Mouse (Mus musculus) kidney, embryonic 14.5 days (tissue): ENCODE measurements around the gene Pdk4. TPM values are rescaled to one million over a fixed set of nuclear protein-coding genes. Genes with fewer than 3 reads are reported as not detected.
A peak's percentile ranks its signal among the peaks of the same experiment; 100 is the strongest.

Source experiments
- ATAC-seq: fragments of 200-750 bp; cut with Nextera tagmentation; 2 replicates; pipeline ENCODE4 v1.8.0; 2017; ENCODE audit warnings: moderate number of reproducible peaks, mild to moderate bottlenecking, moderate TSS enrichment, moderate library complexity; ENCODE audit not compliant: low FRiP score, low TSS enrichment
- H3K27ac ChIP-seq: fragments of 300-500 bp; sonication (generic); 2 replicates; pipeline ENCODE4 v1.5.1; 2014; ENCODE audit warnings: low read depth, mild to moderate bottlenecking, low read length, moderate library complexity, mixed read lengths
- H3K27me3 ChIP-seq: fragments of 300-500 bp; sonication (generic); 2 replicates; pipeline ENCODE4 v1.6.1; 2014; ENCODE audit warnings: mild to moderate bottlenecking, low read length; ENCODE audit not compliant: control insufficient read depth, insufficient read depth
- H3K36me3 ChIP-seq: fragments of 300-500 bp; sonication (generic); 2 replicates; pipeline ENCODE4 v1.6.1; 2014; ENCODE audit warnings: low read length, mixed read lengths; ENCODE audit not compliant: control insufficient read depth, insufficient read depth
- H3K4me1 ChIP-seq: fragments of 300-500 bp; sonication (generic); 2 replicates; pipeline ENCODE4 v1.6.1; 2014; ENCODE audit warnings: low read length, mixed read lengths; ENCODE audit not compliant: control insufficient read depth, insufficient read depth
- H3K4me2 ChIP-seq: fragments of 300-500 bp; sonication (generic); replicated peaks from 2 replicates; pipeline ENCODE4 v1.6.1; 2014; ENCODE audit warnings: low read depth, mild to moderate bottlenecking, low read length
- H3K4me3 ChIP-seq: fragments of 300-500 bp; sonication (generic); 2 replicates; pipeline ENCODE4 v1.5.1; 2014; ENCODE audit warnings: mild to moderate bottlenecking, low read length
- H3K9ac ChIP-seq: fragments of 300-500 bp; sonication (generic); 2 replicates; pipeline ENCODE4 v1.6.1; 2014; ENCODE audit warnings: low read depth, mild to moderate bottlenecking, low read length, moderate library complexity
- H3K9me3 ChIP-seq: fragments of 300-500 bp; sonication (generic); 2 replicates; pipeline ENCODE4 v1.6.1; 2016; ENCODE audit warnings: low read length; ENCODE audit not compliant: control insufficient read depth
- WGBS: fragments of 180-500 bp; shearing (Covaris S2); extraction: QIAGEN DNeasy Blood & Tissue Kit; methylation state at CpG from one replicate; pipeline ENCODE4 v1.1.7; 2014; 5-methylcytosine and 5-hydroxymethylcytosine counted together
- polyA plus RNA-seq: library from polyadenylated mRNA; unstranded; fragments of >200 nt; fragmentation: Nextera tagmentation; extraction: Ambion mirVana; gene quantifications from 2 replicates; pipeline ENCODE4 v1.2.1, GENCODE M21; 2014

The Pdk4 gene
- 1.3 and 3.6 TPM in 2 replicates for polyA plus RNA-seq

DNA sequence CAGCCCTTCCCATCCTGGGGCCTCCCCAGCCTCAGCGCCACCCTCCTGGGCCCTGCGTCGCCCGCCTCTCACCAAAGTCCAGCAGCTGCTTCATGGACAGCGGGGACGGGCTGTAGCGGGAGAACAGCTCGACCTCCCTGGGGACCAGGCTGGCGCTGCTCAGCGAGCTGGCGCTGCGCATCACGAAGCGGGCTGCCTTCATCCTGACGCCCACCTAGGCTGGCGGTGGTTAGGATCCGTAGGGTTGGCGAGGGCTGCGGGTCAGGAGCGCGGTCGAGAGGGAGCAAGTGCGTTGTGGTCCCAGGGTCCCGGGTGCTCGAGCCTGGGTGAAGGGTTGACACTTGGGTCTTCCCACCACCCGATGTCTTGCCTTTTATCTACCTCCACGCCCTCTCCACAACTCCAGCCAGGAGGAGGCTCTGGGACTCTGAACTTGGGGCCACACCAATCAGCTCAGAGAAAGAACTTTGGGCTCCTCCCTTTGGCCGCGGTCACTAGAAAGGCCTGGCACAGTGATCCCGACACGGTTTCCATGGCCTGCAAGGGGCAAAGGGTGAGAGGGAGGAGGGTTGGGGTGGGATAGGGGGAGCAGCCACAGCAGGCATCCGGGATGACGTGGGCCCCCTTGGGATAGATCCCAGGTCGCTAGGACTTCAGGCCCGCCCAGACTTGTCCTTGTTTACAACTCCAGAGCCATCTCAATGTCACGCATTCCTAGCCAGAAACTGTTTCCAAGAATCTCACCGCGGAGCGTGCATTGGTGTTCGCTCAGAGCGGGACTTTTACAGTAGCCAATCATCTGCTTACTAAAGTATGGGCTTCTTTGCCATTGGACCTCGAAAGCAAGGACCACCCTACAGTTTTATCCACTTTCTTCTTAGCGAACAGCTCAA is at the start of gene Pdk4:
Pdk4 (minus strand) TSS at position 349 of the 893 bp plus-strand sequence.
- ATAC-seq: peak; percentile 95
- no peaks in the 10 kb centered on the region for H3K36me3 ChIP-seq
- H3K27ac ChIP-seq: no peak within 1 kb of the TSS
- H3K4me1 ChIP-seq: no peaks in the 10 kb centered on the region
- H3K4me3 ChIP-seq: peak within 1 kb of the TSS; percentile 55
- no peaks in the 10 kb centered on the region for H3K9me3 ChIP-seq
- under 1% methylated on average over 43 of the region's 43 CpGs for WGBS
- peak within 1 kb of the TSS; percentile 85 for H3K4me2 ChIP-seq
- no peaks in the 10 kb centered on the region for H3K27me3 ChIP-seq
- peak within 1 kb of the TSS; percentile 58 for H3K9ac ChIP-seq

DNA sequence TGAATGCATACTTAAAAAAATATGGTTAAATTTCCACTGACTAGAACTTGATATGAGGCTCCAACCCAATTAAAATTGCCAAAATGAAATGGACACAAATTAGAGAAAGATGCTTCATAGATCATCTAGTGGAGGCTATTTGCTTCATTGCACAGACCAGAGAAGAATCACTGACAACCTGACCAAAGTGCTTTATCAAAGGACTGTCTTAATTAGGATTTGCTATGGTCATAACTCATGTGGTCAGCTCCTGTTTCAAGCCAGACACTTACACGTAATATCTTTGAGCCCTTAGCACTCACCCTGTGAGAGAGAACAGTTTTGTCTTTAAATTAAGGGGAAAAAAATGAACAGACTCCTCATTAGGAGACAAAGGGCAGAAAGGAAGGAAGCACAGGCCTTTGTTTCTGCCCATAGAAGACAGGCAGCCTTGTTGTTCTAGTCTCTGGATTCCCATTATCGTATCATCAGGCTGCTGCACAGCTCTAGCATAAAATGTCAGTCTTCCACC is 41.8 kb upstream of the Pdk4 start:
- H3K4me3 ChIP-seq: no peak overlapping the region
- ATAC-seq: peak; percentile 72; the same call in 1 of the 2 replicates
- H3K27me3 ChIP-seq: no peaks in the 10 kb centered on the region
- H3K27ac ChIP-seq: no peak overlapping the region
- H3K4me1 ChIP-seq: no peaks in the 10 kb centered on the region
- no peaks in the 10 kb centered on the region for H3K36me3 ChIP-seq
- 33% methylated on average over 2 of the region's 2 CpGs for WGBS
- H3K9ac ChIP-seq: no peak overlapping the region
- no peak overlapping the region for H3K4me2 ChIP-seq
- no peaks in the 10 kb centered on the region; the same call in 1 of the 2 replicates for H3K9me3 ChIP-seq

DNA sequence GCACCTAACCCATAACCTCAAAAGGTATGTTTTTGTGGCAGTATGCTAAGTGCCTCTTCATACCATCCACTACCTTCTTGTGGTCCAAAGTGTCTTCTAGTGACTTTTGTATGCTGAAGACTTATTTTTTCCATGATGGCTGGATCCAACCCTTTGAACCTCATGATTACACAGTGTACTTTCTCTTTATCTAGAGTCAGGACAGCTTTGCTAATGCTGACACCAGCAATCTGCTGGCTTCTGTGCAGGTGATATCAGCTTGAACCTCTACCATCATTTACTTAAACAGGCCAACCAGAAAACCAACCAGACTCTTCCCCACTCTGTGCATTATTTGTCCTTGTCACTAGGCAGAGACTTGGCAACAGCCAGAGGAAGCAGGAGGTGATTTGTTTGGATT is 39.6 kb upstream of the Pdk4 start:
- H3K9me3 ChIP-seq: no peaks in the 10 kb centered on the region
- H3K27ac ChIP-seq: no peak overlapping the region
- no peaks in the 10 kb centered on the region for H3K27me3 ChIP-seq
- no peaks in the 10 kb centered on the region for H3K4me1 ChIP-seq
- H3K4me3 ChIP-seq: no peak overlapping the region
- ATAC-seq: no peak
- no peaks in the 10 kb centered on the region for H3K36me3 ChIP-seq
- no peak overlapping the region for H3K9ac ChIP-seq
- no peak overlapping the region for H3K4me2 ChIP-seq

DNA sequence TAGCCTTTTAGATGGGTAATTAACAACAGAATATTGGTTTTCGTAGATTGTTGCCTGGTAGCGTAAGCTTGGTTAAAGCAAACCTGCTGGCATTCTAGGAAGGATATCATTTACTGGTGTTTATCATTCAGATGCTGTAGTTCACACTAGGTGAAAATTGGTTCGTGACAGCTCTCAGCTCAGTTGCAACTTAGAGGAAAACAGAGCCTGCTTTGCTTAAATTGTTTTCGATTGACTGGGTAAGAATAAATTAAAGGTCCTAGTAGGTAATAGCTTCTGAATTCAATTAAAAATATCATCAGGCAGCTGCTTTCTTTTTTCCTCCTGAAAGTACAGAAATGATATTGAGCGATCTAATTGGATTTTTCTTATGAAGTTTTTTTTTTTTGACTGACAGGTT is 21.0 kb upstream of the Pdk4 start:
- Histone ChIP-seq H3K4me3 (no peak overlapping the region), H3K9me3 (no peaks in the 10 kb centered on the region), H3K27ac (no peak overlapping the region), H3K27me3 (no peaks in the 10 kb centered on the region), H3K4me1 (no peaks in the 10 kb centered on the region), H3K4me2 (no peak overlapping the region), H3K9ac (no peak overlapping the region), H3K36me3 (no peaks in the 10 kb centered on the region)
- 70% methylated on average over 5 of the region's 5 CpGs for WGBS
- ATAC-seq: no peak

DNA sequence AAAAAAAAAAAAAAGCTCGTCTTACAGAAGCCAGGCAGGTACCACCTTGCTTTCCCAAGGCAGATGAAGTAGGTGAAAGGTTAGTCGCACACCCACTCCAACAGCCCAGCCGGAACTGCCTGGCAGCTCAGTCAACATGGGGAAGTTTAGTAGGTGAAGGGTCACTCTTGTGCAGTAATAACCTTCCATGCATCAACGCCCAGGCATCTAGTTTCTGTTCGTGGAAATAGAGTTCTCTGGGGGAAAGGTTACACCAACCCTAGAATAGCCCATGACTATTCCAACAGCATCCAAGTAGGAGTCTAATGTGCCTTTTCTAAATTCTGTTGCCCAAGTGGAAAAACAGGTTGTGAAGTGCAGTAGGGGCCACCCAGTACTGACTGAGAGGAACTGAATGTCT is 13.6 kb upstream of the Pdk4 start:
- no peak overlapping the region for H3K4me2 ChIP-seq
- peak; percentile 97 for ATAC-seq
- no peaks in the 10 kb centered on the region for H3K36me3 ChIP-seq
- no peaks in the 10 kb centered on the region for H3K9me3 ChIP-seq
- no peak overlapping the region for H3K9ac ChIP-seq
- H3K4me1 ChIP-seq: peaks cover 11% of the 10 kb centered on the region
- no peak overlapping the region for H3K27ac ChIP-seq
- 5% methylated on average over 5 of the region's 5 CpGs for WGBS
- no peaks in the 10 kb centered on the region for H3K27me3 ChIP-seq
- H3K4me3 ChIP-seq: no peak overlapping the region

DNA sequence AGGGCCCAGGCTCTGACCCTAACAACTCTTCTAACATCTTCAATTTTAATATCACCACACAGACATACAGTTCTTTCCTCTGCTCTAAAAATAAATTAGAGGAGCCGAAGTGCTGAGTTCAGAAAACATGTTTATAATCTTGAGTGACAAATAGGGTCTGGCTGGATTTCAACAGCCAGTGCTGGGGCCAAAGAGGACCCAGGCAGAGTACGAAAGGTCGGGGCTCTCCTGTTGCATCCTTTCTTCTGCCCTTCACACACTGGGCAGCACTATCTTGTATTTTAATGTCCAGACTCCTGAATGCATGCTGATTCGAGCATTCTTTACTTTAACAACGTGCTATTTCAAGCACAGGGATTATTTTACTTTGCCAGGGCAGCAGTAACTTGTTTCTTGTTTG is 13.2 kb upstream of the Pdk4 start:
- Histone ChIP-seq H3K4me2 (no peak overlapping the region; the same call in 1 of the 2 replicates), H3K9me3 (no peaks in the 10 kb centered on the region), H3K27me3 (no peaks in the 10 kb centered on the region), H3K4me3 (no peak overlapping the region), H3K9ac (no peak overlapping the region), H3K4me1 (peaks cover 11% of the 10 kb centered on the region), H3K36me3 (no peaks in the 10 kb centered on the region), H3K27ac (peak overlapping the region; percentile 62; the same call in 1 of the 2 replicates)
- ATAC-seq: peak; percentile 51; the same call in 1 of the 2 replicates
- 12% methylated on average over 5 of the region's 5 CpGs for WGBS

DNA sequence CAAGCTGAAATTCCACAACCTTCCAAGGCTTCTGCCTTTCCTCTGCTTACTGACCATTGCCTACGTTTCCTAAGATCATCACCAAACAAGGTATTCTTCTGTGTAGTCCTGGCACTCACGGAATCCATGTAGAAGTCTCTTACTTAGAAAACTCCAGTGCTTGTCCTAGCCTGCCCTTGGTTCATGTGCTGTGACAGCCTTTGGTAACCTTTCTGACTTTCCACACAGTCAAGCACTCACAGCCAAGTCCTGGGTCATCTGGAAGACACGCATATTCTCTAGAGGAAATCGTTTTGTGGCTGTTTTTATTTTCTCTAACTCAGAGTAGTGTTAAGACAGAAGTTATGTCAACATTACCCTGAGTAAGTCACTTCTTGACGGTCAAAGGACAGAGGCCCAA is 11.7 kb upstream of the Pdk4 start:
- Histone ChIP-seq H3K27me3 (no peaks in the 10 kb centered on the region), H3K4me2 (no peak overlapping the region), H3K4me1 (peaks cover 11% of the 10 kb centered on the region), H3K27ac (no peak overlapping the region), H3K36me3 (no peaks in the 10 kb centered on the region), H3K9me3 (no peaks in the 10 kb centered on the region), H3K9ac (no peak overlapping the region), H3K4me3 (no peak overlapping the region)
- no peak for ATAC-seq
- WGBS: 45% methylated on average over 5 of the region's 5 CpGs

DNA sequence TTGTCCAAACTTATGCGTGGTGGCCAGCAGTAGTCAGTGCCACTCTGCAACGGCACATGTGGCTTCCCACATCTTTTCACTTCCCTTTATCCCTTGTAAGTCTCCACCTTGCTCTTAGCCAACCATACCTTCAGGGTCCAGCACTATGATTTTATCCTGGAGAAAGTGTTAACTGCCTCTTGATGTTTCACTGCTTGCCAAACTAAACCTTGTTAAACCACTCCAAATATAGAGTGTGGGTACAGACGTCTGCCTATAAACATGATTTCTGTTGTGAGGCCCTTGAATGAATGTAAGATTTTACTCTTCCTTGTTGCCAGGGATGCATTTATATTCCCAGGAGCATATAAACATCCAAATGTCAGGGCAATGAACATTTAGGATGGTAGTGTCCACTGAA is 10.2 kb upstream of the Pdk4 start:
- WGBS: 94% methylated on average over 3 of the region's 3 CpGs
- H3K4me1 ChIP-seq: peaks cover 11% of the 10 kb centered on the region
- H3K27me3 ChIP-seq: no peaks in the 10 kb centered on the region
- H3K36me3 ChIP-seq: no peaks in the 10 kb centered on the region
- H3K9me3 ChIP-seq: no peaks in the 10 kb centered on the region
- H3K27ac ChIP-seq: no peak overlapping the region
- no peak overlapping the region for H3K4me2 ChIP-seq
- no peak overlapping the region for H3K9ac ChIP-seq
- no peak for ATAC-seq
- no peak overlapping the region for H3K4me3 ChIP-seq

DNA sequence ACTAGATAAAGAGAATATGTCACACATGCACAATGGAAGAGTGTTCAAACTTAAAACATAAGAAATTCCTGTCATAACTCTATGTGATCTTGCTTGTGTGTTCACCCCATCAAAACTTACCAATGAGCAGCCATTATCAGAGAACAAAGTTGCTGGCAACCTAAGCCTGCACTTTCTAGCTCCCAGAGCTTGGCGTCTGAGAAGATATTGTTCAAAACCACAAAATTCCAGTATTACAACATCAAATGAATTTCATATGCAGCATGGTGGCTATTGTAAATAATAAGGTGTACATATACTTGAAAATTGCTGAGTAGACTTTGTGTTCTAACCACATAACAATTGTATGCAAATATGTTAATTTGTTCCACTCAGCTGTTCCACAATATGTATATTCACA is 6.7 kb upstream of the Pdk4 start:
- Histone ChIP-seq H3K9ac (no peak overlapping the region), H3K9me3 (no peaks in the 10 kb centered on the region), H3K27ac (no peak overlapping the region), H3K27me3 (no peaks in the 10 kb centered on the region), H3K4me1 (no peaks in the 10 kb centered on the region), H3K4me3 (no peak overlapping the region), H3K36me3 (no peaks in the 10 kb centered on the region), H3K4me2 (no peak overlapping the region)
- ATAC-seq: no peak
- 98% methylated on average over 1 of the region's 1 CpGs for WGBS
